Mouse (Mus musculus) naive thymus-derived CD4-positive, alpha-beta T cell, adult 2 months (primary cell): ENCODE results near the gene Tbx15.

Experiments
- DNase-seq: peaks from one replicate; pipeline ENCODE4 v3.0.0-alpha.2; 2011; ENCODE audit warnings: low read depth

Gene Tbx15

GRCm38 (mm10) chr3:99240213-99240720 lies at the start of gene Tbx15:
Tbx15 (plus strand) TSS chr3:99240381.
- DNase-seq = no peak

- no peak for DNase-seq
Measured at GRCm38 (mm10) chr3:99193576-99193975, 46.6 kb upstream of the Tbx15 start.

GRCm38 (mm10) chr3:99203331-99203730 lies 36.9 kb upstream of the Tbx15 start:
- DNase-seq = no peak

- DNase-seq = no peak
Measured at GRCm38 (mm10) chr3:99208416-99208815, 31.8 kb upstream of the Tbx15 start.

GRCm38 (mm10) chr3:99211105-99211698 lies 29.0 kb upstream of the Tbx15 start:
- no peak for DNase-seq

- DNase-seq = no peak
Measured at GRCm38 (mm10) chr3:99227807-99228206, 12.4 kb upstream of the Tbx15 start.

GRCm38 (mm10) chr3:99233393-99234318 lies 6.5 kb upstream of the Tbx15 start:
- DNase-seq = peak; percentile 64

- peak; percentile 22 for DNase-seq
Measured at GRCm38 (mm10) chr3:99234319-99234869, 5.8 kb upstream of the Tbx15 start.

GRCm38 (mm10) chr3:99235116-99235803 lies 4.9 kb upstream of the Tbx15 start:
- no peak for DNase-seq

GRCm38 (mm10) chr3:99235804-99236755 lies 4.1 kb upstream of the Tbx15 start:
- no peak for DNase-seq

- DNase-seq = no peak
Measured at GRCm38 (mm10) chr3:99238691-99239090, 1.5 kb upstream of the Tbx15 start.

GRCm38 (mm10) chr3:99239301-99240045 lies 708 bp upstream of the Tbx15 start:
- no peak for DNase-seq

- DNase-seq = no peak
Measured at GRCm38 (mm10) chr3:99240811-99241738, 894 bp downstream of the Tbx15 start.

- DNase-seq = no peak
Measured at GRCm38 (mm10) chr3:99242481-99242880, 2.3 kb downstream of the Tbx15 start.

GRCm38 (mm10) chr3:99245341-99245740 lies 5.2 kb downstream of the Tbx15 start:
- DNase-seq = no peak

GRCm38 (mm10) chr3:99246629-99247028 lies 6.4 kb downstream of the Tbx15 start:
- DNase-seq = no peak

GRCm38 (mm10) chr3:99247586-99247985 lies 7.4 kb downstream of the Tbx15 start:
- DNase-seq = no peak

GRCm38 (mm10) chr3:99247996-99248801 lies 8.0 kb downstream of the Tbx15 start:
- DNase-seq = no peak
